Comparison of ENCODE assay signal across 7 mouse cellular contexts in the genomic region with DNA sequence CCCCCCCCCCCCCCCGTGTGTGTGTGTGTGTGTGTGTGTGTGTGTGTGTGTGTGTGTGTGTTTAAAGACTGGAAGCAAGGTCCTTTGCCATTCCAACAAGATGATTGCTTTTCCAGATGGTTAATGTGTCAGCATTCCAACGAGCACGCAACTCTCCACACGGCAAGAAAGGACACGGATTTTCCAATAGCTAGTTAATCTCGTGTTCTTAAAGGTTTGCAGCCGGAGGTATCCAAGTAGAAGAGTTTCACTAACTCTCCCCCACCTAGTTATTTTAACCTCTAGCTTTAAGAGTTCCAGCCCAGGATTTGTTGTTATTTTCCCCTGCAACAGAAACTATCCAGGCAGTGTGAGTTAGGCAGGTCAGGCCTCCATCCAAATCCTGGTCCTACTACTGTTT. TPM values are rescaled to one million over a fixed set of nuclear protein-coding genes. Genes with fewer than 3 reads are reported as not detected.
DNase-seq lines count a peak whose midpoint lies in the region; ATAC-seq lines count a peak whose summit lies in the region.

No protein-coding gene starts in this region.

- no peaks in the 10 kb centered on the region for H3K36me3 ChIP-seq in embryonic facial prominence, embryonic 11.5 days (replicated peaks; ENCODE audit: control insufficient read depth, insufficient read depth, low read depth, low read length)
- no peaks in the 10 kb centered on the region for H3K36me3 ChIP-seq in hindbrain, embryonic 11.5 days (ENCODE audit: control insufficient read depth, insufficient read depth, low read length)
- no peaks in the 10 kb centered on the region; the same call in 1 of the 2 replicates for H3K36me3 ChIP-seq in liver, embryonic 12.5 days

- no peaks in the 10 kb centered on the region for H3K4me1 ChIP-seq in embryonic facial prominence, embryonic 11.5 days (ENCODE audit: control insufficient read depth, insufficient read depth, low read length)
- 0 out of 2 replicates have a peak, but pooled peaks cover 3% of the 10 kb centered on the region for H3K4me1 ChIP-seq in hindbrain, embryonic 11.5 days (replicated peaks; ENCODE audit: control insufficient read depth, insufficient read depth, low read length)
- H3K4me1 ChIP-seq in liver, embryonic 12.5 days, result peaks cover 4% of the 10 kb centered on the region; the same call in 1 of the 2 replicates

- no peak overlapping the region for H3K9ac ChIP-seq in embryonic facial prominence, embryonic 11.5 days (replicated peaks; ENCODE audit: low read length)
- no peak overlapping the region for H3K9ac ChIP-seq in hindbrain, embryonic 11.5 days (ENCODE audit: low read depth, low read length)
- no peak overlapping the region for H3K9ac ChIP-seq in liver, embryonic 12.5 days

- H3K4me3 ChIP-seq in embryonic facial prominence, embryonic 11.5 days (ENCODE audit: low read depth, low read length), result peak overlapping the region; percentile 79
- peak overlapping the region; percentile 70; the same call in 1 of the 2 replicates for H3K4me3 ChIP-seq in hindbrain, embryonic 11.5 days (ENCODE audit: low read depth, low read length)
- H3K4me3 ChIP-seq in liver, embryonic 12.5 days, result no peak overlapping the region

- H3K9me3 ChIP-seq in embryonic facial prominence, embryonic 11.5 days (replicated peaks; ENCODE audit: control insufficient read depth, low read length), result no peaks in the 10 kb centered on the region
- no peaks in the 10 kb centered on the region for H3K9me3 ChIP-seq in hindbrain, embryonic 11.5 days (ENCODE audit: control insufficient read depth, low read length)
- no peaks in the 10 kb centered on the region for H3K9me3 ChIP-seq in liver, embryonic 12.5 days (replicated peaks)

- ATAC-seq in embryonic facial prominence, embryonic 11.5 days (replicated peaks; ENCODE audit: insufficient number of reproducible peaks, low FRiP score, low TSS enrichment, low read depth), result no peak
- ATAC-seq in hindbrain, embryonic 11.5 days (ENCODE audit: low FRiP score), result no peak
- no peak for ATAC-seq in liver, embryonic 12.5 days

- no peaks in the 10 kb centered on the region for H3K27me3 ChIP-seq in embryonic facial prominence, embryonic 11.5 days (ENCODE audit: control insufficient read depth, insufficient read depth, low read length)
- no peaks in the 10 kb centered on the region for H3K27me3 ChIP-seq in hindbrain, embryonic 11.5 days (ENCODE audit: control insufficient read depth, insufficient read depth, low read length)
- H3K27me3 ChIP-seq in liver, embryonic 12.5 days (replicated peaks), result peaks cover 28% of the 10 kb centered on the region

- DNase-seq in adipocyte (ENCODE audit: low spot score), result peak; percentile 23
- peak; percentile 18 for DNase-seq in embryonic facial prominence, embryonic 11.5 days (ENCODE audit: low spot score)
- DNase-seq in hindbrain, embryonic 11.5 days (ENCODE audit: low spot score), result peak; percentile 19
- DNase-seq in frontal cortex, postnatal 25 days (ENCODE audit: low spot score in 2 of 2), result no peak
- no peak for DNase-seq in T-cell, adult 2 months (ENCODE audit: low spot score)
- DNase-seq in right cerebral cortex, adult 18-20 months, result no peak

- 58% methylated on average over 6 of the region's 7 CpGs for WGBS in embryonic facial prominence, embryonic 11.5 days
- 68% methylated on average over 6 of the region's 7 CpGs for WGBS in hindbrain, embryonic 11.5 days
- 63% methylated on average over 7 of the region's 7 CpGs for WGBS in liver, embryonic 12.5 days (ENCODE audit: insufficient replicate concordance)

- H3K27ac ChIP-seq in embryonic facial prominence, embryonic 11.5 days (replicated peaks; ENCODE audit: low read depth, low read length), result no peak overlapping the region
- no peak overlapping the region for H3K27ac ChIP-seq in hindbrain, embryonic 11.5 days (ENCODE audit: low read depth, low read length)
- no peak overlapping the region for H3K27ac ChIP-seq in liver, embryonic 12.5 days

- H3K4me2 ChIP-seq in embryonic facial prominence, embryonic 11.5 days (ENCODE audit: low read depth, low read length), result peak overlapping the region; percentile 14; the same call in 1 of the 2 replicates
- peak overlapping the region; percentile 75 for H3K4me2 ChIP-seq in hindbrain, embryonic 11.5 days (replicated peaks; ENCODE audit: low read depth, low read length)
- peak overlapping the region; percentile 18; the same call in 1 of the 2 replicates for H3K4me2 ChIP-seq in liver, embryonic 12.5 days

RNA-seq across cellular contexts. Expression of a gene that starts 1.6 kb away (rescaled TPM):
- 18.1 and 18.7 TPM in 2 replicates for polyA plus RNA-seq in embryonic facial prominence, embryonic 11.5 days (2014; fragmentation: Nextera tagmentation; extraction: Ambion mirVana)
- 12.5 and 15.1 TPM in 2 replicates for polyA plus RNA-seq in hindbrain, embryonic 11.5 days (2014; fragmentation: Nextera tagmentation; extraction: Ambion mirVana)
- polyA plus RNA-seq in liver, embryonic 12.5 days (2016; fragmentation: Nextera tagmentation; extraction: Ambion mirVana), result 4.1 and 4.3 TPM in 2 replicates

RNA-seq across cellular contexts. Expression of a gene that starts 25.9 kb away (rescaled TPM):
- polyA plus RNA-seq in embryonic facial prominence, embryonic 11.5 days (2014; fragmentation: Nextera tagmentation; extraction: Ambion mirVana), result 10.3 and 13.5 TPM in 2 replicates
- polyA plus RNA-seq in hindbrain, embryonic 11.5 days (2014; fragmentation: Nextera tagmentation; extraction: Ambion mirVana), result 19.4 and 19.5 TPM in 2 replicates
- 2.0 and 2.6 TPM in 2 replicates for polyA plus RNA-seq in liver, embryonic 12.5 days (2016; fragmentation: Nextera tagmentation; extraction: Ambion mirVana)

RNA-seq across cellular contexts. Expression of a gene that starts 47.3 kb away (rescaled TPM):
- polyA plus RNA-seq in embryonic facial prominence, embryonic 11.5 days (2014; fragmentation: Nextera tagmentation; extraction: Ambion mirVana), result 15.2 and 16.7 TPM in 2 replicates
- polyA plus RNA-seq in hindbrain, embryonic 11.5 days (2014; fragmentation: Nextera tagmentation; extraction: Ambion mirVana), result 17.5 and 21.6 TPM in 2 replicates
- 5.0 and 5.2 TPM in 2 replicates for polyA plus RNA-seq in liver, embryonic 12.5 days (2016; fragmentation: Nextera tagmentation; extraction: Ambion mirVana)

Comparison
In these comparisons a context has a peak if more than half of its experiments do, and no peak if none do; other contexts are left out.
1. DNase-seq: peak in adipocyte (single experiment), embryonic facial prominence, embryonic 11.5 days (single experiment) and hindbrain, embryonic 11.5 days (single experiment); none in frontal cortex, postnatal 25 days (0 of 2), T-cell, adult 2 months (single experiment) and right cerebral cortex, adult 18-20 months (single experiment).
2. H3K4me2 ChIP-seq: peak in every context shown above with its lines; median percentile 75 in hindbrain, embryonic 11.5 days; 18 in liver, embryonic 12.5 days; 14 in embryonic facial prominence, embryonic 11.5 days.